In genomic region chr11:96399923-96400322, GRCm38 (mm10) we compare ENCODE assay signal across 12 mouse cellular contexts. TPM values are rescaled to one million over a fixed set of nuclear protein-coding genes. Genes with fewer than 3 reads are reported as not detected.
DNase-seq lines count a peak whose midpoint lies in the region; ATAC-seq lines count a peak whose summit lies in the region.
"Had no signal": no experiment of that assay in that cellular context is flagged by ENCODE, and none has a peak within 500 bp of the region (broad histone marks: within the 10 kb centered on the region; RNA-seq: fewer than 3 reads in every experiment).

No protein-coding gene starts in this region.

- peak; percentile 94 for DNase-seq in heart, adult 11 months
- no peak for DNase-seq in heart, adult 8-10 months (ENCODE audit: low spot score)
- peak; percentile 70 for DNase-seq in embryo, embryonic 10 days (ENCODE audit: low spot score)
- DNase-seq in heart, postnatal 25 days (ENCODE audit: low spot score): peak; percentile 15
- no peak for DNase-seq in ovary, adult 18-20 months (ENCODE audit: low spot score)
- no peak for DNase-seq in thymus, postnatal 10 days (ENCODE audit: low spot score in 2 of 2)
- no peak for DNase-seq in frontal cortex, adult 2 months (ENCODE audit: extremely low spot score in 1 of 2, low spot score in 1 of 2)
- DNase-seq: gastrocnemius, postnatal 14 days; thymus, adult 2 months had no signal

- peak; percentile 40; the same call in 1 of the 2 replicates for ATAC-seq in megakaryocyte, adult 5-6 weeks (ENCODE audit: poor library complexity, severe bottlenecking)

- intact Hi-C loops in heart, postnatal 25 days (cut with DNase I): no loop called here

RNA-seq across cellular contexts. Expression of gene Hoxb1, which starts 34.4 kb away (rescaled TPM):
- not detected for total RNA-seq in heart, adult 8-10 months (2022)
- total RNA-seq in heart, postnatal 25 days (2021): not detected
- total RNA-seq in megakaryocyte, adult 5-6 weeks (2015): not detected in 2 replicates
- not detected in 2 replicates for total RNA-seq in megakaryocyte, adult 5-6 weeks (2017)
- polyA plus RNA-seq in frontal cortex, adult 2 months (2012; rRNA removed): not detected in 2 replicates
- total RNA-seq: gastrocnemius, postnatal 14 days; layer of hippocampus, postnatal 25 days had no signal
- polyA plus RNA-seq: midbrain, embryonic 12.5 days; thymus, adult 2 months had no signal

RNA-seq across cellular contexts. Expression of gene Hoxb2, which starts 49.6 kb away (rescaled TPM):
- under 1 TPM; 0.38 to 0.80 (median 0.64) TPM for total RNA-seq in heart, adult 8-10 months (2022)
- 1 to 10 TPM in 1 of 2 experiments, under 1 TPM in 1; 0.81 to 1.3 TPM for total RNA-seq in heart, postnatal 25 days (2021)
- 0.09 TPM in 1 of 2 replicates, not detected in the other for total RNA-seq in megakaryocyte, adult 5-6 weeks (2015)
- total RNA-seq in megakaryocyte, adult 5-6 weeks (2017): 0.77 TPM in 1 of 2 replicates, not detected in the other
- polyA plus RNA-seq in frontal cortex, adult 2 months (2012; rRNA removed): 0.06 TPM in 1 of 2 replicates, not detected in the other
- total RNA-seq: layer of hippocampus, postnatal 25 days had no signal

Comparison
In these comparisons a context has a peak if more than half of its experiments do, and no peak if none do; other contexts are left out.
1. DNase-seq: peak in heart, adult 11 months (single experiment), embryo, embryonic 10 days (single experiment) and heart, postnatal 25 days (single experiment); none in heart, adult 8-10 months (single experiment), ovary, adult 18-20 months (single experiment), thymus, postnatal 10 days (0 of 2) and frontal cortex, adult 2 months (0 of 2).